In the genomic region with DNA sequence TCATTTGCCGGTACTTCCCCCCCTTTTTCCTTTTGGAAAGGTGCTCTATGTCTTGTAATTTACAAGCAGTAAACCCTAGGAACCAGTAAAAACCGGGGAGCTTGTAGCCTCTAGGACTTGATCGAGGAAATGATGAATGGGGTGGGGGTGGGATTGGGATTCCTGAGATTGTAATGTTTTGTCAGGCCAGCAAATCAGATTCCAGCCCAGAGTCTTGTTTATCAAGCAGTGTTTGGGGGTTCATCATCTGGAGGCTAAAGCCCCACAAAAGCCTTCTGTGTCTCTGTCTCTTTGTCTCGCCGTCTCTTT, we compare ENCODE assay signal across 8 mouse cellular contexts. TPM values are rescaled to one million over a fixed set of nuclear protein-coding genes. Genes with fewer than 3 reads are reported as not detected.
DNase-seq lines count a peak whose midpoint lies in the region; ATAC-seq and TF ChIP-seq lines count a peak whose summit lies in the region.

No protein-coding gene starts in this region.

- H3K4me1 ChIP-seq in heart, embryonic 13.5 days: peaks cover 38% of the 10 kb centered on the region
- no peaks in the 10 kb centered on the region for H3K4me1 ChIP-seq in ES-E14 (ENCODE audit: control insufficient read depth in 2 of 2, insufficient read depth in 2 of 2, low read length in 2 of 2, poor library complexity in 1 of 2)
- peaks cover 29% of the 10 kb centered on the region for H3K4me1 ChIP-seq in forebrain, embryonic 13.5 days
- peaks cover 35% of the 10 kb centered on the region for H3K4me1 ChIP-seq in liver, postnatal 0 days (ENCODE audit: insufficient read depth)

- DNase-seq in heart, adult 18-20 months: no peak
- DNase-seq in ES-E14 (ENCODE audit: low read depth, low spot score): no peak
- DNase-seq in liver, postnatal 0 days: no peak
- no peak for DNase-seq in left cerebral cortex, postnatal 10 days (ENCODE audit: extremely low spot score in 1 of 2, low spot score in 2 of 2)
- DNase-seq in thymus, postnatal 10 days (ENCODE audit: low spot score in 2 of 2): no peak
- no peak for DNase-seq in adrenal gland, adult 2 months

- H3K27me3 ChIP-seq in heart, embryonic 13.5 days (replicated peaks): no peaks in the 10 kb centered on the region
- H3K27me3 ChIP-seq in forebrain, embryonic 13.5 days: no peaks in the 10 kb centered on the region
- no peaks in the 10 kb centered on the region for H3K27me3 ChIP-seq in liver, postnatal 0 days (ENCODE audit: insufficient read depth, low read length)

- peak overlapping the region; percentile 74 for H3K27ac ChIP-seq in heart, embryonic 13.5 days (replicated peaks)
- no peak overlapping the region for H3K27ac ChIP-seq in ES-E14 (ENCODE audit: insufficient read depth, low read depth, low read length, poor library complexity, severe bottlenecking)
- peak overlapping the region; percentile 58 for H3K27ac ChIP-seq in forebrain, embryonic 13.5 days
- H3K27ac ChIP-seq in liver, postnatal 0 days (ENCODE audit: low read depth): peak overlapping the region; percentile 86

- H3K4me2 ChIP-seq in heart, embryonic 13.5 days: peak overlapping the region; percentile 81
- peak overlapping the region; percentile 59 for H3K4me2 ChIP-seq in forebrain, embryonic 13.5 days
- H3K4me2 ChIP-seq in liver, postnatal 0 days (ENCODE audit: low read depth, low read length): peak overlapping the region; percentile 67

- TF ChIP-seq EP300 in liver, postnatal 0 days (IDR thresholded peaks at IDR 0.05; ENCODE audit: low read depth): no peak

- peak overlapping the region; percentile 92 for H3K9ac ChIP-seq in heart, embryonic 13.5 days
- peak overlapping the region; percentile 82 for H3K9ac ChIP-seq in ES-E14 (ENCODE audit: insufficient read depth, low read depth, low read length, poor library complexity, severe bottlenecking)
- H3K9ac ChIP-seq in forebrain, embryonic 13.5 days: peak overlapping the region; percentile 85
- peak overlapping the region; percentile 85 for H3K9ac ChIP-seq in liver, postnatal 0 days (replicated peaks)

- TF ChIP-seq CTCF in liver, postnatal 0 days (IDR thresholded peaks at IDR 0.05; ENCODE audit: low read depth): no peak

- peak overlapping the region; percentile 91 for H3K4me3 ChIP-seq in heart, embryonic 13.5 days
- peak overlapping the region; percentile 90 to 96 for H3K4me3 ChIP-seq in ES-E14 (ENCODE audit: insufficient read depth in 1 of 2, low read depth in 1 of 2, low read length in 2 of 2, poor library complexity in 1 of 2, severe bottlenecking in 1 of 2)
- peak overlapping the region; percentile 85 for H3K4me3 ChIP-seq in forebrain, embryonic 13.5 days
- peak overlapping the region; percentile 76 for H3K4me3 ChIP-seq in liver, postnatal 0 days (ENCODE audit: low read depth, low read length)

- intact Hi-C loops in left cerebral cortex, postnatal 10 days (cut with DNase I): loop anchor here (5.0 kb wide), 1 partner anchor 59 kb away; no protein-coding TSS in a partner anchor

- no peaks in the 10 kb centered on the region for H3K9me3 ChIP-seq in heart, embryonic 13.5 days
- H3K9me3 ChIP-seq in ES-E14 (ENCODE audit: control insufficient read depth, insufficient read depth, low read depth, low read length): no peaks in the 10 kb centered on the region
- H3K9me3 ChIP-seq in forebrain, embryonic 13.5 days (replicated peaks): no peaks in the 10 kb centered on the region
- H3K9me3 ChIP-seq in liver, postnatal 0 days (ENCODE audit: low read length): no peaks in the 10 kb centered on the region

- no peak for ATAC-seq in heart, embryonic 13.5 days (ENCODE audit: extremely low read depth, insufficient number of reproducible peaks, low FRiP score, low TSS enrichment)
- ATAC-seq in forebrain, embryonic 13.5 days: peak; percentile 31; the same call in 1 of the 2 replicates
- no peak for ATAC-seq in liver, postnatal 0 days

- WGBS in heart, embryonic 13.5 days: 3% methylated on average over 5 of the region's 5 CpGs
- 1% methylated on average over 5 of the region's 5 CpGs for WGBS in forebrain, embryonic 13.5 days
- WGBS in liver, postnatal 0 days (ENCODE audit: insufficient replicate concordance): 3% methylated on average over 5 of the region's 5 CpGs

- in situ Hi-C loops in ES-E14 (cut with MboI; ENCODE audit: low sequenced_read_pairs in 2 of 2, unreplicated experiment in 2 of 2): loop anchor here (10.0 to 25.0 kb wide), 2 partner anchors 216 to 239 kb away; partner anchors contain the start of gene Fam107a (in 1 of the 2)

- H3K36me3 ChIP-seq in heart, embryonic 13.5 days: peaks cover 3% of the 10 kb centered on the region; the same call in 1 of the 2 replicates
- no peaks in the 10 kb centered on the region for H3K36me3 ChIP-seq in ES-E14 (ENCODE audit: control insufficient read depth, insufficient read depth, low read length, poor library complexity, severe bottlenecking)
- H3K36me3 ChIP-seq in forebrain, embryonic 13.5 days (ENCODE audit: poor library complexity, severe bottlenecking): no peaks in the 10 kb centered on the region
- H3K36me3 ChIP-seq in liver, postnatal 0 days (replicated peaks; ENCODE audit: insufficient read depth, low read length): no peaks in the 10 kb centered on the region

TF ChIP-seq in ES-E14, 5 proteins besides CTCF, POLR2A, EP300 and RAD21:
- no peak for TF ChIP-seq CHD2 (IDR thresholded peaks at IDR 0.05; ENCODE audit: low read depth, low read length)
- no peak for TF ChIP-seq MAFK (IDR thresholded peaks at IDR 0.05; ENCODE audit: insufficient read depth, low read depth, low read length)

RNA-seq across cellular contexts. Expression of gene Pxk, which starts 0.6 kb away (rescaled TPM):
- 24.6 and 25.9 TPM in 2 replicates for polyA plus RNA-seq in heart, embryonic 13.5 days (2015; fragmentation: Nextera tagmentation; extraction: Ambion mirVana)
- total RNA-seq in heart, adult 18-20 months (2021): 10 to 100 TPM; 22.0 to 25.2 TPM
- 5.4 and 5.7 TPM in 2 replicates for total RNA-seq in ES-E14 (2012; rRNA removed)
- polyA plus RNA-seq in forebrain, embryonic 13.5 days (2015; fragmentation: Nextera tagmentation; extraction: Ambion mirVana): 39.4 and 40.6 TPM in 2 replicates
- polyA plus RNA-seq in liver, postnatal 0 days (2015; fragmentation: Nextera tagmentation; extraction: Ambion mirVana): 15.7 and 17.8 TPM in 2 replicates
- total RNA-seq in left cerebral cortex, postnatal 10 days (2021): 10 to 100 TPM; 27.4 to 29.6 TPM
- total RNA-seq in adrenal gland, adult 2 months (2021): 10 to 100 TPM; 57.1 to 96.0 TPM
- polyA plus RNA-seq in adrenal gland, adult 2 months (2012; rRNA removed): 29.4 and 34.6 TPM in 2 replicates

RNA-seq across cellular contexts. Expression of gene Rpp14, which starts 18.5 kb away (rescaled TPM):
- 35.4 and 38.1 TPM in 2 replicates for polyA plus RNA-seq in heart, embryonic 13.5 days (2015; fragmentation: Nextera tagmentation; extraction: Ambion mirVana)
- total RNA-seq in heart, adult 18-20 months (2021): 10 to 100 TPM; 28.0 to 30.3 TPM
- total RNA-seq in ES-E14 (2012; rRNA removed): 17.3 and 28.3 TPM in 2 replicates
- polyA plus RNA-seq in forebrain, embryonic 13.5 days (2015; fragmentation: Nextera tagmentation; extraction: Ambion mirVana): 56.4 and 57.3 TPM in 2 replicates
- 19.2 and 19.3 TPM in 2 replicates for polyA plus RNA-seq in liver, postnatal 0 days (2015; fragmentation: Nextera tagmentation; extraction: Ambion mirVana)
- total RNA-seq in left cerebral cortex, postnatal 10 days (2021): 10 to 100 TPM; 22.2 to 28.3 TPM
- 10 to 100 TPM; 38.8 to 39.0 TPM for total RNA-seq in adrenal gland, adult 2 months (2021)
- polyA plus RNA-seq in adrenal gland, adult 2 months (2012; rRNA removed): 4.3 and 6.4 TPM in 2 replicates
